Mouse (Mus musculus) adrenal gland, adult 2 months (tissue): Measurements from ENCODE around the gene Dclre1b. TPM values are rescaled to one million over a fixed set of nuclear protein-coding genes. Genes with fewer than 3 reads are reported as not detected.
"Not testable (repeated sequence)": the region's sequence is repeated elsewhere in the genome, so short reads cannot be mapped to it uniquely, and the experiment has no call there.

Experiments used
- DNase-seq: peaks from one replicate; pipeline ENCODE4 v3.0.0; 2021
- long read RNA-seq: library from polyadenylated mRNA; stranded (forward); transcript quantifications from one replicate; pipeline ENCODE4 v2.0.0, GENCODE M21; 2021
- polyA plus RNA-seq: library from polyadenylated mRNA; depleted of rRNA; stranded (reverse); fragments of >200 nt; gene quantifications from 2 replicates; pipeline ENCODE4 v1.2.3, GENCODE M21; 2012; rRNA removed
- total RNA-seq, 2 experiments: library from RNA; stranded (reverse); gene quantifications; 2 replicates each; pipeline ENCODE4 v1.2.3; 2021

Dclre1b gene
- total RNA-seq: 10 to 100 TPM; 17.4 to 20.0 TPM
- 13.0 and 17.5 TPM in 2 replicates for polyA plus RNA-seq
- long read RNA-seq, full-length matches to known transcripts: 7 of 8 reads
- long read RNA-seq, partial matches to known transcripts: 0 of 8 reads
- long read RNA-seq, other reads (novel, unspliced or antisense): 1 of 8 reads

DNA sequence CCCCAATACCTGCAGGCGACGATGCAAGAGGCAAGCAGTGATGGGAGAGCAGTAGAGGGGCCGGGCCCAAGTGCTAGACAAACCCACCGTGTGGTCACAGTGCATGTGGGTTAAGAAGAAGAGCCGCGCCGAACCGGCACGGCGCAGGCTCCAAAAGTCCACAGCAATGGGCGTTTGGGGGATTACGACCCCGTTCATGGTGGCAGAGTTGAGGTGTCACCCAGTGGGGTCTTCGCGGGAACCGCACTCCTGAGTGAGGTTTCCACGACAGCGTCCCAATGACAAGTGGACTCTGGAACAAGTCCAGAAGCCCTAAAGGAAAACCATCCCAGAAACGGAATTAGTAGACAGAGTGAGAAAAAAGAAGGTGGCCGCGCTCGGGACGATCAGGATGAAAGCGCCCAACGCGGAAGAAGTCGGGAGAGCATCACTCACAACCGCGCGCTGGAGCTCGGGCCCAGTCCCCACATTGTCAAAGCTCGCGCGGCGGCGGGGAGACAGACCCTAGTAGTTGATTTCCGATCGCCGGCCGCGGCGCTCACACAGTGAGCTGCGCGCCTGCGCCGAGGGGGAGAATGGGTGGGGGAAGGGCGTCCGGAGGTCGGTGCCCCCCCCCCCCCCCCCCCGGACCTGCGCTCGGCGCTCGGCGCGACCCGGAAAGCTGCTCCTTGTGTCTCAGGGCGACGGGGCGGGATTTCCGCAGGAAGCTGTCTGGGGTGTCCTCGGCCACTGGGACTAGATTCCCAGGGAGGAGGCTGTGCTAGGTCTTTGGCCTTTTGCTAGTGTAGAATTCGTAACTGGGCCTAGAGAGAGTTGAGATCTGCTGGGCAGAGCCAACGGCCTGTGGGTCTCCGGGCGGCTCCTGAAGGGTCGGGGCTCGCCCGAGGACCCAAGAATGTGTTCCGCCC, at the start of gene Dclre1b, which contains the start of the genes Ap4b1 and Gm43064:
Gene Dclre1b (minus strand): TSS at position 554 of the 908 bp plus-strand sequence.
Gene Ap4b1 (plus strand): TSS at position 630 of the 908 bp plus-strand sequence.
Gene Gm43064 (plus strand): TSS at position 683 of the 908 bp plus-strand sequence.
- peak; percentile 95 for DNase-seq

DNA sequence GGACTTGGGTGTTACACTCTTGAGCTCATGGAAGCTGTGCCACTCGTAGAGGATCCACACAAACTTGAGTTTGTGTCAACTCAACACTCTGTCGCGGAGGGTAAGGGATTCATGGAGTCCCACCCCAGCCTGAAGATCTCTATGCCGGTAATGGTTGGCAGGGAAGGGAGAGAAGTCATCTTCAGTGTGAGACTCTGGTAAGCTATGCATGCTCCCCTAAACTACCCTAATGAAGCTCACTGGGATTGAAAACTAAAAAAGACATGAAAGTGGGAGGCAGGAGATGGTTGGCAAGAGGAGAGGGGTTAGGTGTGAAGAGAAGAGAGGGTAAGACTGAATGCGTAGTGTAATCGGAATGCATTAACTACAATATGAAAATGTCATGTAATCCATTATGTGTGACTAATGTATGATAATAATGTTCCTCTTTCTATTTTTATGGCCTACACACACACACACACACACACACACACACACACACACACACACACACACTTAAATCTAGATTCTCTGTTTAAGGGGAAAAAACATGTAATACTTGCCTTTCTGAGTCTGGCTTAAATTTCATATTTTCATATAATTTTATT, 48.8 kb upstream of the Dclre1b start:
- no peak for DNase-seq

DNA sequence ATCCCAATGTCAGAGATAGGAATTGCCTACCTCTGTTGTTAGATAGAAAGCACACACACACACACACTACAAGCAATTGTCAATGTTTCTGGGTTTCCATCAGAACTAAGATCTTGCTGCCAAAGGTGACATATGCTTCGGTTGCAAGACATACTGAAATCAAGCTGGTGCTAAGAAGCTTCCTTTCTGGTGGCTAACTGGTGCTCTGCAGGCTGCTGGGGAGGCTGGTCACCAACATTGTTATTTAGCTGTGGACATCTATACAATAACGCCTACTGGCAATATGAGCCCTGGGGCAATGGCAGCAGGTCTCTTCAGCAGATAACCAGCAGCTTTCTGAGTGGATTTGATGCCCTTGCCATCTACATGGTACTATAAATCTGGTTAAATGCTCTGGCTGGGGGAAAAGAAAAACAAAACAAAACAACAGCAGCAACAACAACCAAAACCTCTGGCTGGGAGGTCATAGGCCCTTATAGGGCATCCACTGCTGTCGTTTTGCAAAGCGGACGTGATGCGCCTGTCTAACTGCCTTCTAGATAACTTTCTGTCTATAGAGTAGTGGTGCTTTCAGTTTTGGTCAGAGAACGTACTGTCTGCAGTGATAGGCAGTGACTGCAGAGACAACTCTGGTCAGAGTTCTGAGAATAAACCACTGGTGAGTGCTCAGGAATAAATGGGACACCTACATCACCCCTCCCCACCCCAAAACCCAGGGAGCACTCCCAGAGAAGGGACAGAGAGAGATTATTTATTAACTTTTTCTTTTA, 48.0 kb upstream of the Dclre1b start:
- no peak for DNase-seq

DNA sequence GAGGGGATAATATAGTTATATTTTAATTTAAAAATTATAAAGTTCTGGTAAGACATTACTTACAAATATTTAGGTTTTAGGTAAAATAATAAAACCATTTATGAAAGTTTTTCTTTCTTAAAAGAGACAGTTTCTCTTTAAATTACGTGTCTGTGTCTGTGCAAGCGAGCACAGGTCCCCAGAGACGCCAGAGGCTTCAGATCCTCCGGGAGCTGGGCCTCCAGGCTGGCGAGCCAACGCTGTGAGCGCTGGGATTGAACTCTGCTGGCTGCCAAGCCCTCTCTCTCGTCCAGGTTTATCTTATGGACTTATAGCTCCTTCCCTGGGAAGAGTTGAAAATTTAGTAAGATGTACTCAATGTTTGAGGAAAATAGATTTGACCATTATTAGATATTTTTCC, 44.6 kb upstream of the Dclre1b start:
- no peak for DNase-seq

DNA sequence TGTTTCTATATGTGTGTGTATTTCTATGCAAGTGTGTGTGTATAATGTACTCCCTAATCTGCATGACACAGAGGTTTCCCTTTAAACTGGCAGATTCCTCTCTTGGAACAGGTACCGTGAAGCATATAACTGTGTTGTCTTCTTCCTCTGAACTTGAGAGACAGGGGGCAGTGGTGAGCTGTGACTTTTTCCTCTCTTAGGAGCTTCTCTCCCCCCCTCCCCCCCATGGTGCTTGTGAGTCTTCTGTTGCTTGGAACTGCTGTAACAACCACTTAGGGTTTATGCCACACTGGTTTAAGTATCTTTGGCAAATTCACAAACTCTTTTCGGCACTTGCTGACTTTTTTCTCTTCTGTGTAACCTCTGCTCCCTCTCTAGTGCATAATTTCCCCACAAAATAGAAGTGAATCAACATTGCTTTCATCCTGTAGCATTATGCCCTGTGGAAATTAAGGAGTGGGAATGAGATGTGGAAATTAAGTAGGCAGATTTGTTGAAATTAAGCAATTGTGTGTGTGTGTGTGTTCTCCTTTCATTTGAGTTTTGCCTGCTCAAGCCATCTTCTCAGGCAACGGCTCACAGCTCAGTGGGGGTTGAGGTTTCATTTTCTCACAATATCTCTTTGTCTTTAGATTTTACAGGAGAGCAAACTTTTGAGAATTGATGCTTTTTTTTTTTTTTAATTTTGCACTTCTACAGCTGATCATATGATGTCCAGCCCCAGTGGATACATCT, 43.5 kb upstream of the Dclre1b start:
- DNase-seq: peak; percentile 37

DNA sequence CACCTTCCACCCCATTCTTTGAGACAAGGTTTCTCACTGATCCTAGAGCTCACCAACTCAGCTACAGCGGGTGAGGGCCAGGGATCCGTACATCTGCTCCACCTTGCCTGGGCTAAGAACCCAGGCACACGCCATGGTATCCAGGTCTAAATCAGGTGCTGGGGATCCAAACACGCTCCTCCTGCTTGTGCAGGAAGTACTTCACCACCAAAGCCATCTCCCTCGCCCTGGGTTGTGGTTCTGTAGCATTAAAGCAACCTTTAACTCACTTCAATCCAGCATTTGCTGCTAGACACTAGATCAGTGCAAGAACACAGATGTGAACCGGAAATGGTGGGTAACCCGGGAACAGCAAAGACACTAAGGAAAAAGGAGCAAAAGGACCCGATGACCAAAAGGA, 42.6 kb upstream of the Dclre1b start:
- DNase-seq: no peak

DNA sequence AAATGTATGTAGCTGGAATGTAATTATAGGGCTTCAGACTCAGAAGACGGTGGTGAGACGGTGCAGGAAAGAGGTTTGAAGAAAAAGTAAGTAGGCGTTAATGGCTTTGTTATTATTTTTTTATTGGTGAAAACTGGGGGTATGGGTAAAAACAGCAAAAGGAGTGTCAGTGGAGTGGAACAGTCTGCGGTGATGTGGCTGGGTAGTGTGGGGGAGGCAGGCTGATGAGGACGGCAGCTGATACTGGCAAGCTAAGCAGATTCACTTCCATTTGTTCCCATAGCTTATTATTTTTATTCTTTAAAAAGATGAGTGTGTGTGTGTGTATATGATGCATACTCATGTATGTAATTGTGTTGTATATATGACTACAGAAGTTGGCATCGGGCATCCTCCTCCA, 42.2 kb upstream of the Dclre1b start:
- no peak for DNase-seq

DNA sequence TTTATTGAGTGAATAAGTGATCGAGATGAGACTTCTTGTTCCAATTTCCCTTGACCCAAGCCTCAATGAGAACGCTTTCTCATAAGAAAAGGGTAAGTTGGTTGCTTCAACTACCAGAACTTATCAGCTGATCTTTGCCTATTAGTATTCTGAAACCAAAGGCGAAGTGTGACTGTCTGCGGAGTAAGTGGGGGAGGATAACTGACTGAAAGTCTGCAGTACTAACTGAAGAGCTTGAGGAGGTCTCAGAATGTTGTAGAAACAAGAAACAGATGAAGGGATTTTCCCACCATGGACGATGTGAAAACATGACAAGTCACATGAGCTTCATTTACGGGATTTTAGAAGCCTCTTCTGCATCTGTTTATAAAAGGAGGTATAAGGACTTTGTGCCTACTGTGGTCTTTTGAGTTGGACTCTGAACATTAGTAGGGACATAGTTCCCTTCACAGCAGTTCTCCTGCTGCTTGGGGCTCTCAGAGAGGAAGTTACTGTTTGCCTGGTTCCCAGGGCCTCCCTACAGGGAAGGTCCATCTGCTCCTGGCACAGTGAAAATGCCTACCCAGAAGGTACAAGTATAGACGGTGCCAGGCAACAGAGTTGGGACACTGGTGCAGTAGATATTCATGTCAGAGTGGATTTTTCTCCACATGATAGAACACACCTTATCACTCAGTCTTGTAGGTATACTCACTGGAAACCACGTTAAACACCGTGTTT, 41.6 kb upstream of the Dclre1b start:
- DNase-seq: no peak

DNA sequence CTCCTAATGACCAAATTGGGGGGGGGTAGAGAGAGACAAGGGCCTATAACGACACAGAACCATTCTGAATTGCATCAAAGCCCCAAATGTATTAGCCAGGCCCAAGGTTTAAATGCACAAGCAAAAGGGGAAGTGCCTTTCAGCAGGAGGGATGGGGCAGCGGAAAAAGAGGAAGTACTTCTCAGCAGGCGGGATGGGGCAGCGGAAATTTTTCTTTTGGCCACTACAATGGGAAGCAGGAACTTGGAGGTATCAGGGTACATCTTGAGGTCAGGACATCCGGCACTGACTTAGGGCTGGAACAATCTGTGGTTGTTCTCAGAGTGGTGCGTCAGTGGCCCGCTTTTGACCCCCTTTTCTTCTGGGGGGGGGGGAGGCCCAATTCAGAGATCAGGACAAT, 31.7 kb upstream of the Dclre1b start:
- DNase-seq: not testable (repeated sequence)

DNA sequence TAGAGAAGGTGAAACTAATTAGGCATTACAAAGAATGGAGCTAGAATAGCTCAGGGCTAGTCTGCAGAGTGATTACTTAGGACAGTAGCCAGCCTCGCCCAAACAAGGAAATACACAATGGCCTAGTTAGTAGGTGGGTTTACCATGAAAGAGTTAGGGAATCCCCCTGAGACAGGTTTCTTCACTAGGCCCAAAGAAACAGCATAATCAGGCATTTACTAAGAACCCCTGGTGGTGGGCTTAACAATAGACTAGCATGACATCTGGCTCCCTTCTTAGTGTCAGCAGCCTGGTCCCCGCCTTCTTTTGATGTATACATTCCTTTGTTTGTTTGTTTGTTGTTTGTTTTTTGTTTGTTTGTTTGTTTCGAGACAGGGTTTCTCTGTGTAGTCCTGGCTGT, 31.0 kb upstream of the Dclre1b start:
- DNase-seq: not testable (repeated sequence)

DNA sequence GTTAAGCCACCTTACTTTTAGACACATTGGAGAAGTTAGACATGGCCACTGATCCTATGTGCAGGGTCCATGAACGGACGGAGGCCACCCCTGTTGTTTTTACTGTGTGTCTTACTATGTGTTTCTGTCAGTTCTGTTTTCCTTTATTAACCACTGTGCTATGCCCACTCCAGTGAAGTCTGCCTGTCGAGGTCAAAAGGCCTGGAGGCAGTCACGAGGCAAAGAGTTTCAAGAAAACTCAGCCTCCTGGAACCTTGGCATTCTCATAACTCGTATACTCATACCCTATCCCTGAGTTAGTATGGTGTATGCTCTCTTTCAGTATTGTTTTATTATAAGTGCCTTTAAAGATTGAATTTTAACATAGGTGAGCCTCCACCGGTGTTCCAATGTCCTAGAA, 30.5 kb upstream of the Dclre1b start:
- DNase-seq: no peak

DNA sequence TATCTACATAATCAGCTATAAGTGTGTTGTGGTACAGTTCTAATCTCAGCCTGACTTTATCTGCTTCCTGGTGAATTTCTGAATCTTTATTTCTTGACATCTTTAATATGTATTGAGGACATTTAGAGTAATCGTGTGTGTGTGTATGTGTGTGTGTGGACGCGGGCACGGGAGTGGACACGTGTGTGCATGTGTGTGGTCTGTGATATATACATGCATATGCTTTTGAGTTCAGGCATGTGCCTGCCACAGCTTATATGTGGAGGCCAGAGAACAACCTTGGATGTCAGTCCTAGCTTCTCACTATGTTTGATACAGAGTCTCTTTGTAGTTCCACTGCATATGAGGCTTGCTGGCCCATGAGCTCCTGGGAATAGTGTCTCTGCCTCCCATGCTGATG, 27.2 kb upstream of the Dclre1b start:
- no peak for DNase-seq

DNA sequence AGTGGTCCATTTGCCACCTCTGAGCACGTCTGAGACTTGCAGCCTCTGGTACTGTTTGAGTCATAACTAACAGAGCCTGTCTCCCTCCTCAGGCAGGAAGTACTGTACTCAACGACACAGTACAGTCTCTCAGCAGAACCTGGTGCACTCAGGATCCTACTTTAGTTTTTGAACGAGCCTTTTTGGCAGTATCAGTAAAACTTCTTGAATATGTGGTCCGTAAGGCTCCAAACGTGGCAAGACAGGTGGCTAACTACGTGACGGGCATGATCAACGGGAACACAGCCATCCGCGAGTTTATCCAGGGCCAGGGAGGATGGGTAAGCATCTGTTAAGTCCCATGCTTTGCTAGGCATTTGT, 26.7 kb upstream of the Dclre1b start:
- DNase-seq: no peak

DNA sequence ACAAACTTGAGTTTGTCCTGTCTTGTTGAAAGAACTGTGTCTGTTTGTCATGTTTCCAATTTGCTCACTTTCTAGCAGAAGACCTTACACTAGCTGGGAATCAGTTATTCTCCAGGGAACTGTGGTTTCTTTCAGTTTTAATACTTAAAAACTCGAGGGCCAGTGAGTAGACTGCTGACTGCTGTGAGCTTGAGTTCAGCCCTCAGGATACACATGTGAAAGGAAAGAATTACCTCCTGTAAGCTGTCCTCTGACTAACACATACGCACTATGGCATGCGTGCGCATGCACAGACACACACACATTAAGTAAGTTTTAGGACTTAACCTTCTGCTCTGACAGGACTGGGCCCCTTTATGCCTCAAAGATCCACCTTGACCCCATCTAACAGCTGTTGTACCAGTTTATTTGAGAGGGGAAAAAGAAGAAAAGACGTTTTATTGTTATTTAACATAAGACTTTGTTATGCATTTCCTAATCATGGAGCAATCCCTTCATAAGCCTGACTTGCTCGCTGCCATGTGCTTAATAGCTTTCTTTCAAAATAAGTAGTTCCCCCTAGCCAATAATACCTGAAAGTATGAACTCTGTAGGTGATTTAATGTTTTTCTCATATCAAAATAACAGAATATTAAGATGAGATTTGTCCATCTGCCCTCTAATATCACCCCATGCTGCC, 26.2 kb upstream of the Dclre1b start:
- no peak for DNase-seq

DNA sequence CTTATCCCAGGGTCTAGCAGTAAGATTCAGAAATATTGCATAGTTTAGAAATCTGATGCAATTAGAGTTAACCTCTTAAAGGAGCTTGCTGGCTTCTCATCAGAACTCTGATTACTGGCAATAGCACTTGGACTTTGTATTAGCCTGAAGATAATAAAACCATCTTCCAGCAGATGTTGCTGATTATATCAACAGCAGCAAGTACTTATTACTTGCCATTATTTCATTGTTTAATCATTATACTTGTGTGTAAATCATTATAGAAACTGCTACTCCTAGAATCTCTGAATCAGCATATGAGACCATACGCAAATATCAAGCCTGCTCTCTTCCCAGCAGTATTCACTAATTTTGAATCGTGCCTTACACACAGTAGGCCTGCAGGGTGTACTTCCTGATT, 24.8 kb upstream of the Dclre1b start:
- DNase-seq: no peak

DNA sequence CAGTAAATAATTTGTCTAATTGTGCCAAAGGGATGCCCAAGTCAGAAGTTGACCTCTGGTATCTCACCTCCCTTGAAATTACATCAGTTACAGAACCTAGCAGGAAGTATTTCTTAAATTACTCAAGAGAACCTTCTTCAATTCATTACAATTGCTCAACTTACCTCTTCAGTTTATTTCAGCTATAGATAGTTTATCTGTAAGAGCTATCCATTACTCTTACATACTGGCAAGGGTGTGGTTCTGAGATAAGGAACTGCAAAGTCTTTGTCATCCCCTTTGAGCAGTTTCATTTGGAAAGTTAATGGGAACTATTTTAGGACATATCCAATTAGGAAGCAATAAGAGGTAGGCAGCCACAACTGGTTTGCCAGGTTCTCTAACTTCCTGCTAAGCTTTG, 23.2 kb upstream of the Dclre1b start, which contains the start of gene Bcl2l15:
Gene Bcl2l15 (plus strand): TSS at position 176 of the 400 bp plus-strand sequence.
- DNase-seq: no peak

DNA sequence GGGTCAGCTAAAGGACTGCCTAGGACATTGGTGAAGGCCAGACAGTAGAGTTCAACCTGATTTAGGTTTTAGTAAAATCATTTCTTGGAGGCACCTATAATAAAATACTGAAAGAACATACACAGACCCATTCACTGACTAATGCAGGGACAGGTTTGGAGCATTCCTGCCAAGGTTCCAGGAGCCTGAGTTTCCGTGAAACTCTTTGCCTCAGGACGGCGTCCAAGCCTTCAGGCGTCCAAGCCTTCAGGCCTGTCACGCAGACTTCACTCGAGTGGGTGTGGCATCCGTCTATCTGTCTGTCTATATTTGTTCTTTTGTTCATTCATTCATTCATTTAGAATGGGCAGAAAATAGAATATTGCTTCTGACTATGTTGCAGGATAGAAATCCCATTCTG, 21.9 kb upstream of the Dclre1b start:
- DNase-seq: no peak

DNA sequence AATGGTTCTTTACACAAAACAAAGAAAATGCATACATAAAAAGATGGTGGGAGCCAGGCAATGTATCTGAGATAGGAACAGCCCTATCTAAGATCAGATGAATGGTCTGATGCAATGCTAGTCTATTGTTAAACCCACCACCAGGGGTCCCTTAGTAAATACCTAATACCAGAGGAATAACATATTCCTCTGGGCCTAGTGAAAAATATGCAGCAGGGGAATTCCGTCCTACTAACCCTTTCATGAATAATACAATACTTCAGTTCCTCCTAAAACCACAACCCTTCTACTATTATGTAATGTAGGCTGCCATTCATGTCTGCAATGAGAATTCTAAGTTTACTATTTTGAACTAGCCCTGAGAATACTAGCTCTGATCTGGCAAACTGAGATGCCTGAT, 21.4 kb upstream of the Dclre1b start:
- not testable (repeated sequence) for DNase-seq

DNA sequence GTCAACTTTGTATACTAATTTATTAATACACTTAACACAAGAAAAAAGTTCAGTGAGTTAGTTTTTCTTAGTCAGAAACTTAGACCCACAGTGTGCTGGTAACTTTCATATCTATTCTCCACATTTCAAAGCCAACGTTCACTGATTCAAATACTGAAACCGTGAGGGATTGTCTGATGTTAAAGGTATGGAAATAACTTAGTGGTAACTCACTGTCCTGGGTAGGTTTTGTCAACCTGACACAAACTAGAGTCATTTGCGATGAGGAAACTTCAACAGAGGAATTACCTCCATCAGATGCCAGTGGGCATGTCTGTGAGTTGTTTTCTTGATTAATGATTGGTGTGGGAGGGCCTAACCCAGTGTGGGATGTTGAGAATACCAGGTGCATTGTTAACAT, 19.8 kb upstream of the Dclre1b start:
- no peak for DNase-seq

DNA sequence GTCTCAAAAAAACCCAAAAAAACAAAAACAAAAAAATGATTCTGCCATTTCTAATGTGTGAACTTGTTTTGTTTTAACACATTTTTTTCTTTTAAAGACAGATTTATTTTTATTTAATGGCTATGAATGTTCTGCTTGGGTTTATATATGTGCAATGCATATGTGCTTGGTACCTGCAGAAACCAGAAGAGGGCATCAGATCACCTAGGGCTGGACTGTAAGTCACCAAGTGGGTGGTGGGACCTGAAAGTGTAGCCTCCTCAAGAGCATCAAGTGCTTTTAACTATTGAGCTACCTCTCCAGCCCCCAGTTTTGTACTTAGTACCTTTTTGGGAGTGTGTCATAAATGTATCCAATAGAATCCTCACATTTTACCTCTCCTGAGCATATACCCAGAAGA, 18.3 kb upstream of the Dclre1b start:
- DNase-seq: no peak
